Mouse (Mus musculus) layer of hippocampus, postnatal 10 days (tissue): ENCODE measurements around the gene Fastk. TPM values are rescaled to one million over a fixed set of nuclear protein-coding genes. Genes with fewer than 3 reads are reported as not detected.

Source experiments
- DNase-seq, 2 experiments: peaks; one replicate each; pipeline ENCODE4 v3.0.0; 2021; ENCODE audit warnings: low spot score in 2 of 2
- total RNA-seq, 2 experiments: library from RNA; stranded (reverse); gene quantifications; 2 replicates each; pipeline ENCODE4 v1.2.3; 2021

Fastk gene
- total RNA-seq, 2 experiments from 2014 or later = 87.4 to 111 TPM

- peak; percentile 43 to 51 for DNase-seq
Measured at GRCm38 (mm10) chr5:24453283-24453984, 8.3 kb upstream of the Fastk start.

DNA sequence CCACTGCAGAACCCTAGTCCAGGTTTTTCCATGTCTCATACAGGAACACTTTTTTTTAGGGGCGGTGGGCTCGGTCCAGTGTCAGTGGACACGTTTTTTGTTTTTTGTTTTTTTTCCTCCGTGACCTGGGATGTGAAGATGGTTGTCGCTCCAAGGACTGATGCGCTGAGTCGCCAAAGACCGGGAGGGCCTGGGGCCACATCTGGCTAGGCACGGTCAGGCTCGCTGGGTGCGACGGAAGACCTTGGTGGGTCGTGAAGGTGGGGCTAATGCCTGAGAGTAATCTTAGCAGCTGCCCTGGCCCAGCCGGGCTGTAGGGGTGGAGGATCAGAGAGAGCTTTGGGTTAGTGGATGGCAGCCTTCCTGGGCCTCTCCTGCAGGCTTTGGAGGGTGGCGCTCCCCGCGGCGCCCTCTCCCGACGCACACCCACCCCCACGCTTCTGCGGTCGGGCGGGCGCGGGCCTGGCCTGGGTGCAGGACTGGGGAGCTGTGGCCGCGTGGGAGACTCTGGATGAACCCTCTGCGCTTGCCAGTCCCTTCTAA lies 7.7 kb upstream of the Fastk start:
- peak; percentile 36 to 52 for DNase-seq

GRCm38 (mm10) chr5:24452030-24452690 lies 7.1 kb upstream of the Fastk start, which contains the start of gene Agap3:
Gene Agap3 (plus strand): TSS chr5:24452177.
- DNase-seq = peak; percentile 55 to 62

DNA sequence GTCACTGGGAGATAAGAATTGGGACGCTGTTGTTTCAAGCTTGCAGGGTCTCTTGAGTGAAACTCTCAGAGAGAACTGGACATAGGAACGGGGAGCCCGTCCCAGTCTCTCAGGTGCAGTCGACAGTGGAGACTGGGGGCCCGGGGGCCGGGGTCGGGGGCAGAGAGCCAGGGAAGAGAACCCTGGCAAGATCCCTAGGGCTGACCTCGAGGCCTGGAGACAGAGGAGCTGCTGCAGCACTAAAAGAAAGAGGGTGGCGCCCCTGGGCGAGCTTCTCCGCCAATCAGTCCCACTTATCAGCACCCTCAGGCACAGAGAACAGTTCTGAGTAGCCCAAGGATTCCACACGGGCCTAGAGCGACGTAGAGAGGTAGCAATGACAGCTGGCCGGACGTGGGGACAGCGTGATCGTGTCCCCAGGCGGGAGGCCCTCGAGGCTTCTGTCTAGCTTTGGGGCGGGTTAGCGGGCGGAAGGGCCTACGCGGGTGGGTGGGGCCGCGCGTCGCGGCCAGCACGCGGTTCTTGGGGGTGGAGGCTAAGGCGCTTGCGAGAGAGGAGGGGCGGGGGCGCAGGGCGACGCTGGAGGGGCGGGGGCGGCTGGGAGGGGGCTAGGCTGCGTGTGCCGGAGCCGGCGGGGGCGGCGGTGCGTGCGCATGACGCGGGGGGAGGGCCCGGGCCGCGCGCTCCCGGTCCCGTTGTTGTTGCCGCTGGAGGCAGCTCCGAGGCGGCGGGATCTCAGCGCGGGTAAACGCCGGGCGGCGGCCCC lies 6.4 kb upstream of the Fastk start:
- DNase-seq = peak; percentile 81 to 90

DNA sequence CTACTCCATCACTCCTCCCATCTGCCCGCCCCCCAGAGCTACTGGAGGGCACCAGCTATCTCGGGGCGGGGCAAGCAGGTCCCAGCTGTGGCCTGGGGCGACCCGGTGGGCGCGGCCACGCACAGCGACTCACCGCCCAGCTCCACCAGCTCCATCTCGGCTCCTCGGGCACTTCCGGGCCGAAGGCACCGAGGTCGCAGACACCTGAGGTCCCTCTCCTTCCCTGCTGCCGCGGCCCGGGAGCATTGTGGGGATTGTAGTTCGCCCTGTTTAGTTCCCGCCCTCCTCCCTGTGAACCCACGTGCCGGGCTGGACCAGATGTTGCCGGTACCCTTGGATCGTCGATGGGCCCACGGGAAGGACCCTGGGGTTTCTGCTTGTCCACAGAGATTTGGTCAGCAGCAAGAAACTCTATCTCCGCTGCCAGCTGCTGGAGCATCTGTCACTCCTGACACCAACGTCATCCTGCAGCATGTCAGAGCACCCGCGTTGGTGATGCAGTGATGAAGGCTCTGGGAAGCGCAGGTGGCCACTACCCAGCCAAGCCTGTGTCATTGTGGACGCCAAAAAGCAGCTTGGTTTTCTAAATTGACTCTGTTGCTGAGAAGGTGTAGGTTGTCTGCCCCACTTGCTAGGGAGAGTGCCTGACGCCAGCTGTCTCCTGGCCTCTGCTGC lies 2.7 kb upstream of the Fastk start, which contains the start of gene Tmub1:
TSS of gene Tmub1 (minus strand) at position 231 of the 675 bp plus-strand sequence.
- DNase-seq = peak; percentile 79 to 83

- no peak for DNase-seq
Measured at GRCm38 (mm10) chr5:24446630-24447029, 1.5 kb upstream of the Fastk start.

GRCm38 (mm10) chr5:24445428-24446080 lies 467 bp upstream of the Fastk start:
- DNase-seq = peak in 1 of 2 experiments; percentile 40

GRCm38 (mm10) chr5:24443927-24444326 lies 1.2 kb downstream of the Fastk start:
- no peak for DNase-seq

DNA sequence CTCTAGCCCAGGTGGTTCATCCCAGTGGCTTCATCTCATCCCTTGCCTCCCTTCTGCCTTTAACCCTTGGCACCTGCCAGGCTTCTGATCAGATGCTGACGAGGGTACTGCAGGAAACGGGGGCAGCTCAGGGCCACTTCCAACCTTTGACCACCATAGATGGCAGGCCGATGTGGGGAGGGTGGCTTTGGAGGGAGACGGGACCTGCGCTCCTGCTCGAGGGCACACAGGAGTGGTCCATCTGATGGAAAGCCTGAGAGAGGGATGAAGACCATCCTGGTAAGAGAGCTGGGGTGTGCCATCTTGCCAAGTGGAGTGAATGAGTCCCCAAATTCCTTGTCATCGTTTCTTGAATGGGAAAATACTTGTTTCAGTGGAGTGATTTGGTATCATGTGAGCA lies 1.9 kb downstream of the Fastk start:
- DNase-seq = no peak

DNA sequence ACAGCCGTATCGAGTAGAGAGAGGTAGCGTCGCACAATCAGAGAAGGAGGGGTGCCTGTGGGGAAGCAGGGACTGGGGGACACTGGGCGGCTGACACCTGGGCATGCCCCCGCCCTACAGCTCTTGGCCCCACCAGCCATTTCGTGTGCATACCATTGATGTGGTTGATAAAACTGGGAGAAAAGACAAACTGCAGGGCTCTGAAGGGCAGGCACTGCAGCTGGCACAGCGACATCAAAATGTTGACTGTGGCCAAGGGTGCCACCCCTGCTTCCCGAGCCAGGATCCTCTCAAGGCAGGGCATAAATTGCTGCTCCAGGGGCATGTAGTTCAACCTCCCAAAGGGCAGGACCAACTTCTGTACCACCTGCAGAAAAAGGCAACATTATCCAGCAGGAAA lies 3.1 kb downstream of the Fastk start:
- no peak for DNase-seq

GRCm38 (mm10) chr5:24441187-24441586 lies 3.9 kb downstream of the Fastk start:
- no peak for DNase-seq

- no peak for DNase-seq
Measured at GRCm38 (mm10) chr5:24433993-24434392, 11.1 kb downstream of the Fastk start.

DNA sequence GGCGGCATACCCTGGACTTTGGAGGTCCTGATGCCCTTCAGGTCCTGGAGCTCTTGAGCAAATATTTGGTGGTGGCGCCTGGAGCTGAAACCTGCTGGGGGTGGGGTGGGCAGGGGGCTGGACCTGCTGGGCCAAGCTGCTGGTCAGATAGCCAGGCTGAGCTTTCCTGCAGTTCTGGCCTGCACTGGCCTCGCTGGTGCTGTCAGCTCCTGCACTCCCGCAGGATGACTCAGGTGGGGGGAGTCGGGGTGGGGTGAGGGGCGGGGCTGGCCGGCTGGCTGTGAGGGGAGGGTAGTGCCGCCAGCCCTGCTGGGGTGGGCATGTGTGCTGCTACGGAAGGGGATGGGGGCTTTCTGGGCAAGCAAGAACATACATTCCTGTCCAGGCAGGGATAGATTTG lies 16.5 kb downstream of the Fastk start:
- DNase-seq = no peak

GRCm38 (mm10) chr5:24427981-24428402 lies 17.1 kb downstream of the Fastk start:
- no peak for DNase-seq

- no peak for DNase-seq
Measured at GRCm38 (mm10) chr5:24427285-24427633, 17.8 kb downstream of the Fastk start.

DNA sequence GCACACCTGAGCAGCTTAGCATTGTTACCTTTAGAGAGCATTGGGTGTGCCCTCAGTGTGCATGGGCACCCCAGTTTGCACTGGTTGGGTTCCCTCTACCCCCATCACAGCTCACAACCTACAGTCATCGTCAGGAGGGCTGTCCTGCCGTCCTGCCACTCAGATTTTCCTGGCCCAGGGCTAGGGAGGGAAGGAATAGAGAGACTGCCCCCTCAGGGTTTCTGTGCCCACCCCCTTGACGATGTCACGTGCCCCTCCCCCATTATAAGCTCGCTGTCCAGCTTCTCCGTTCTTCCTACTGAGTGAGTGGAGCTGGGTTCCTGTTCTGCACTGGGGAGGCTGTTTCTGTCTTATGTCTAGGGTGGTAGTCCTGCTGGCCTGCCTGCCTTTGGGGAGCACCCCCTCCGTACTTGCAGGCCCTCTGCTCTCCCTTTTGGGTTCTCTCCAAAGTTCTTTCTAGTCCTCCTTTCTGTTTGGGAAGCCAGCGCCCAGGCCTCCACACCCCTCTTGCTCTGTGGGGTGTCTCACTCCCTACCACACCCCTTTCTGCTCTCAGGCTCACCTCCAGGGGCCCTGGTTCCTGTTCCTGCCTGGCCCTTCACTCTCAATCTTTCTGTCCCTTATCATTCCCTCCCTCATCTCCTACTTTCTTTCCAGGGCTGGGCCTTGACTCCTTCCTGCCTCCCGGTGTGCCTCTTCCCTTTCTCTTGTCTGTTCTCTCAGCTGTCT lies 18.4 kb downstream of the Fastk start:
- no peak for DNase-seq

GRCm38 (mm10) chr5:24426037-24426432 lies 19.1 kb downstream of the Fastk start:
- no peak for DNase-seq

DNA sequence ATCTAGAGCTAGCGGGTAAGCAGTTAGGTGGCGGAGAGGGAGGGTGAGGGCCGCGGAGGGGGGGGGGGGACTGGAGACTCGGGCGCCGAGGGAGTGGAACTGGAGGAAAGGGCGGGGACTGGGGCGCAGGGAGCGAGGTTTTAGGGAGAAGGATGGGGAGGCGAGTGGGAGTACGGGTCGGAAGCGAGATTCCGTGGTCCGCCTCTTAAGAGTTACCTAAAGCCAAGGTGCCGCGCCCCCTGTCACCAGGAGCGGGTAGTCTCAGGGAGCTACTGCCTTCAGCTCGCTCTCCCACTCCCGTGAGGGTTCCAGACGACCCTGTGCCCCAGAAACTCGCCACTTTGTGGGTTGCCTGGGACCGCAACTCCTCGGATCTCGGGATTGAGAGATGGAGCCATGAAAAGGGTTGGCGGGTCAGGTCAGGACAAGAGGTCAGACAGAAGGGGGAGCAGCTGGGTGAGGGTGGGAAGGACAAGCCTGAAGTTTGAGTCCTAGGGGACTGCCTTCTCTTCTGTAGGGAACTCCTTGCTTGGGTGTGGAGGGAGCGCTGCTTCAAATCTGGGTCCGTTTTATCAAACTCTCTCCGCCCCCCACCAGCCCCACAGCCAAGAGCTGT lies 19.6 kb downstream of the Fastk start:
- no peak for DNase-seq

- peak; percentile 72 to 80 for DNase-seq
Measured at GRCm38 (mm10) chr5:24424861-24425411, 20.2 kb downstream of the Fastk start.
